Mouse (Mus musculus) heart, adult 2 months (tissue): ENCODE results near the gene Spaca7.

Experiments used
- CTCF ChIP-seq: fragments of 200-600 bp; IDR thresholded peaks from 2 replicates; pipeline ENCODE4 v1.8.1; 2022; ENCODE audit warnings: antibody characterized with exemption, mild to moderate bottlenecking, moderate library complexity
- POLR2A ChIP-seq: fragments of 200-500 bp; IDR thresholded peaks from 2 replicates; pipeline ENCODE4 v1.6.1; 2011; ENCODE audit warnings: mild to moderate bottlenecking, low read depth, low read length, control low read depth; ENCODE audit not compliant: insufficient read depth

- no peak for TF ChIP-seq CTCF
- no peak for TF ChIP-seq POLR2A
Observed at GRCm38 (mm10) chr8:12576739-12577138, 3.9 kb downstream of the Spaca7 start.
